Mouse (Mus musculus) spleen, postnatal 4 days (tissue): ENCODE measurements at regions not wholly inside any gene's neighbourhood (a gene's known extent, or its start where the extent isn't known, plus 50 kb on each side); places are given as distances from the start of the nearest gene placed in this dataset.

Experiments
- DNase-seq, 2 experiments: peaks; one replicate each; pipeline ENCODE4 v3.0.0; 2022; ENCODE audit warnings: low spot score in 2 of 2

GRCm38 (mm10) chr5:119487184-119487583 lies 183.3 kb upstream of the Tbx3 start:
- no peak for DNase-seq

DNA sequence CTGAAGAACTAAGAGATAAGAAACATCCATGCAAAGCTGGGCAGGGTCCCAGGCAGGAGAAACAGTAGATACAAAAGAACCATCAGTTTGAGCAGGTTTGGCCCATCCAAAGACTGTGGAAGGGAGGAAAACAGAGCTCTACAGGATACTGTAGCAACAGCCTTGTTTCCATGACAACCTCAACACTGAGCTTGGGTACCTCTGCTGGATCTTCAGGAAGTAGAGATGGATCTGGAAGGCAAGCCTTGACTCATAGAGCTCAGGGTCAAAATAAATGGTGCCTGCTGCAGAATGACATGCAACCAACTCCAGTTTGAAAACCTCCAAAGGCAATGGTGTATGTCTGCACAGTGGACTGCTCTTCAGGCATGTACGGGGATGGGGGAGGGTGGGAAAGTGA lies 173.0 kb upstream of the Tbx3 start:
- DNase-seq, result no peak

- DNase-seq, result no peak
These were observed 172.0 kb upstream of the Tbx3 start for GRCm38 (mm10) chr5:119498431-119498830.

DNA sequence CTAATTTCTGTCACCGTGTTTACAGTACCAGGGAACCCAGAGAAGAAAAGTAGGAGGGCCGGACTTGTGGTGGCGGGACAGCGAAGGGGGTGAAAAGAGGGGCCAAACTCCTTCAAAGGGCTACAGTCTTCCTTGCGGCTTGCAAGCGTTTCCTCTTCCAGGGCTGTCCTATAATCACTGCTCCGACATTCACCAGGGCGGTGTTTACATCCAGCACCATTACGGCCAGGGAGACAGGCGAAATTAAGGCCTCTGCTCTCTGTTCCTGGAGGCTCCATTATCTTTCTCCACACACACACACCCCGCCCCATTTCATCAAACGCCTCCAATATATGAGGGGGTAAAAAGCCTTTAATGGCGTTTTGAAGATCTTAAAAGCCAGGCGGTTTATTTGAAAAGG lies 162.8 kb upstream of the Tbx3 start:
- no peak for DNase-seq

DNA sequence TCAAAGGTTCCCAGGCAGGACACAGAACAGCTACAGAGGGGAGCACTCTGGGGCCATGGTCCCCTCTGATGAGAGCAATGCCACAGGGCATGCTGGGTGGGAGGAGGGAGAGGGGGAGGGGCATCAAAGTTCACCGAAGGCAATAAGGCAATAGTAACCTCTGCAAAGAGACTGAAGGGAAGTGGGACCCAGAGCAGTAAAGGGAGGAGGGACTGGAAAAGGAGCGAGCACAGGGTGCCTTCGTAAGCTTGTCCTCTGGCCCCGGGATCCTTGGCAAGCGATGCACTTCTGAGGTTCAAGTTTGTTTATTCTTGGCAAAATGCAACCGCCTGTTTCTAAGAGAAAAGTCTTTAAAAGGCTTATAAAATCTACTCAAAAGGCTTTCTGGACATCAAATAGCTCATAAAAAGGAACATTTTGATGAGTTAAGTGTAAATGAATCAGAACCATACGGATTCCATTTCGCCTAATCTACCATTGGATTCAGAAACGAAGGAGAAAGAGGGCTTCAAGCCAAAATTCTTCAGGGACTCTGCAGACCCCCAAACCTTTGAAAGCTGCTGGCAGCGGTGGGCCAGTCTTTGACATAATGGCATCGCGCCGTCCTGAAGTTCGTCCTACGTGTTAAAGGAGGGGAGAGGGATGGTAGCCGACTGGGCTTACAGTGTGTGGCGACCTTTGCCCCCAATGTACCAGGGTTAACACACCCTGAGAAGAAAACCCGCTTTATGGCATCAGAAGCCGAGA lies 151.8 kb upstream of the Tbx3 start:
- no peak for DNase-seq

- no peak for DNase-seq
These were observed 146.3 kb upstream of the Tbx3 start for GRCm38 (mm10) chr5:119524171-119524570.

GRCm38 (mm10) chr5:119525960-119526359 lies 144.5 kb upstream of the Tbx3 start:
- no peak for DNase-seq

DNA sequence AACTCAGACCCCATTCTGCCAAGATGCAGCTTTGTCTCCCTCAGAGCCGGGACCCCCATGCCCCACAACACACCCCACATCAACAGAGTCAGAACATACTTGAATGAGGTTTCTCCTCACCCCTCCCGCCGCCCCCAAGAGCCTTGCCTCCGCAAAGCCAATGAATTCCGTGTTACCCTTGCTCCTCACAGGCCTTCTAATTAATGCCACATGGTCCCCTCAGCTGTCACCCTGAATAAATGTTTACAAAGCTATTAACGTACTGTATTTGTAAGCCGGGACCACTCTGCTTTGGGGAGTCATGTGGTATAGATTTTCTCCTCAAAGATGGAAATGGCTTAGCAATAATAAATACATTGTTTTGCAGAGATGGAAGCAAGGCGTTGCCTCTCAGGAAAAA lies 140.5 kb upstream of the Tbx3 start:
- no peak for DNase-seq

GRCm38 (mm10) chr5:119534946-119535345 lies 135.5 kb upstream of the Tbx3 start:
- DNase-seq, result no peak

DNA sequence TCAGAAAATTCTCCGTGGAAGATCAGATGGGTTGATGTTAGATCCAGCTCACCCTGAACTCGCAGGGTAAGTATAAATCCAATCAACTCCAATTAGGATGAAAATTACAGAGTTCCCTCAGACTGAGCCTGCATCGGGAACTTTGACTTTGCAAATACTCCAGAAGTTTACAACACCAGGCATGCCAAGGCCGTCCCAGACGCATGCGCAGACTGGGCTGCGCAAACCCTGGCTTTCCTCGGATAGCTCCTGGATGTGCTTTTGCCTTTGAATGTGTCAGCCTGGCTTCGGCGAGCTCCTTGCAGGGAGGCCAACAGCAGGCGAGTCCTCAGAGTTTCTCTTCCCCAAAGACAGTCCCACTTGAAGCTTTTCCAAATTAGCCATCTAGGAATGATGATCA lies 127.6 kb upstream of the Tbx3 start:
- no peak for DNase-seq

DNA sequence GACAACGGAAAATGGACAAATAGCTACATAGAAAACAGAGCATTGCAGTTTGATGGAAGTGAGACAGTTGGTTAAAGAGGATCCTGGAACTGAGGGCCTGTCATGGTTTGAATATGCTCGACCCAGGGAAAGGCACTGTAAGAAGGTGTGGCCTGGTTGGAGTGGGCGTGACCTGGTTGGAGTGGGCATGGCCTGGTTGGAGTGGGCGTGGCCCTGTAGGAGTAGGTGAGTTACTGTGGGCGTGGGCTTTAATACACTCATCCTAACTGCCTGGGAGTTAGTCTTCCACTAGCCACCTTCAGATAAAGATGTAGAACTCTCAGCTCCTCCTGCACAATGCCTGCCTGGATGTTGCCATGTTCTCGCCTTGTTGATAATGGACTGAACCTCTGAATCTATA lies 126.8 kb upstream of the Tbx3 start:
- no peak for DNase-seq

DNA sequence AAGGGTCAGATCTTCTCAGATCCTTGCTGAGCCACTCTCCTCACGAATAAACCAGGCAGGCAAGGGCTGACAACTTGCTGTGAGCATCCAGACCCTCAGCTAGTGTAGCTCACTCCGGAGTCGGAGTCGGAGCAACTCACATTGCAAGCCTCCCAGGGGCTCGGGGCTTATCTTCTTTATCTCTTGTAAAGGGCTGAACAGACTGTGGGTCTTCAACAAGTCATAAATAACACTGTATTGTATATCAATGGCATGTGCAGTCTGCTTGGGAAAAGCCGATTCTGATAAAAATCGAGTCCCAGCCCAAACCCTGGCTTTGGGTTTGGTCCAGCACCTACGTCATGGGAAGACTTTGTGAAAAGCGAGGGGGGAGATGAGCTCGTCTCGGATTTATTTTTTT lies 125.8 kb upstream of the Tbx3 start:
- no peak for DNase-seq

DNA sequence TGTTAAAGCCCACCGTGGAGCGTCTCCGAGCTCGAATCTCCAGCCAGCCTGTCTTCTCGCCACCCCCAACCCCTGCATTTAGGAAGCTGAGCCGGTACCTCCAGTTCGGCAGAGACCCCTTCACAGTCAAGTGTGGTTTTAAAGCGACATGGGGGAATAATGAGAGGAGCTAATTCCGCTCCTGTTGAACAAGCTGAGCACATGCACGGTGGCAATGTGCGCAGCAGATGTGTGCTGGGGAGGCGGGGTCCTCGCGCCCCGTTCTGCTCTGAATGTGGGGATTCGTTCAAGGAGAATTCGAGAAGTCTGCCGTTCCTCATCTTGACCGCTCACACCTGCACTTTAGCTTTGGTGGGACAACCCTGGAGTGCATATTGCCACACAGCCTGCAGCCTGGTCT lies 123.4 kb upstream of the Tbx3 start:
- no peak for DNase-seq

DNA sequence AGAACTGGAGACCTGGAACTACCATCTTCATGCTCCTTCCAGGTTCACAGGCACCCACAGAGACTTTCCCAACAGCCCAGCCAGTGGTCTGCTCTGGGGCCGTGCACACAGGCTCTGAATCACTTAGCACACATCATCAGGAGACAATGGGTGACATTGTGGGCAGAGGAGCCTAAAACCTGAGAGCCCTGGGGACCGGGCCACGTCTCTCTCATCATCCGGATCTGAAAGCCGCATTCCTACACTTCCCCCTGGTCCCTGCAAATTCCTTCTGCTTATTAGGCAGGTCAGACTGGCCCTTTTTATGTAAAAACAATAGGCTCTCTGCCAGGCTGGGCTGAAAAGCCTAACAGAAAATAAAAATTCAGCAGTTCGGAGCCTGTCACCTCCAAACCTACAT lies 119.6 kb upstream of the Tbx3 start:
- no peak for DNase-seq

DNA sequence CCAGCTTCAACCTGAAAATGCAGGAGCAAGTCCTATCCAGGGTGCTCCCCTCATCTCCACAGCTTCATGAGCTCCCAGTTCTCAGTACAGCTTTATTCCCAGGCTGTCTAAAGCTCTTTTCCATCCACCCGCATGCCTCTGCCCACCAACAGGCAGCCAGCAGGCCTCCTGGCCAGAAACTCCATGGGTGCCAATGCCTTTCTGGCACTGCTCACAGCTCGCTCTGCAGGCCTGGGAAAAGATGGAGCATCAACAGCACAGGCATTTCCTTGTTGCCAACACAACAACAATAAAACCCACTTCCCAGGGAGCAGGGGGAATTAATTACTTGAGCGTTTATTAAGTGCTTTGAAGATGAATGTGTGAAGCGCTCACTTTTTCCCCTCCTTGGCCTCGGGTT lies 117.0 kb upstream of the Tbx3 start:
- DNase-seq, result no peak

DNA sequence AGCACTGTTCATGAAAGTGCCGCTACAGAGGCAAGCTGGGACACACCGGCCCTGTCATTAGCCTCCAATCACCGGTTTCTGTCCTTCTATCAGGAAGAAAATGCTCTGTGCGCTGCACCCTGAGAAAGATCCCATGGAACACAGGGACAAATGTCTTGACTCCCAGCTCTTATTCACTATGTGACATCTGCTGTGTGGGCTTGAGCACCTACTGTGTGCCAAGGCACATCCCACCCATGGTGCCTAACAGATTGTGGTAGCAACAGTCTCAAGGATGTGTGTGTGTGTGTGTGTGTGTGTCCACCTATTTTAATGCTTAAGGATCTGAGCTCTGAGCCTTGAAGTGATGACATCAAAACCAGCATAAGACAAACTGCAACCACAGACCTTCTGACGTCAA lies 113.4 kb upstream of the Tbx3 start:
- no peak for DNase-seq

DNA sequence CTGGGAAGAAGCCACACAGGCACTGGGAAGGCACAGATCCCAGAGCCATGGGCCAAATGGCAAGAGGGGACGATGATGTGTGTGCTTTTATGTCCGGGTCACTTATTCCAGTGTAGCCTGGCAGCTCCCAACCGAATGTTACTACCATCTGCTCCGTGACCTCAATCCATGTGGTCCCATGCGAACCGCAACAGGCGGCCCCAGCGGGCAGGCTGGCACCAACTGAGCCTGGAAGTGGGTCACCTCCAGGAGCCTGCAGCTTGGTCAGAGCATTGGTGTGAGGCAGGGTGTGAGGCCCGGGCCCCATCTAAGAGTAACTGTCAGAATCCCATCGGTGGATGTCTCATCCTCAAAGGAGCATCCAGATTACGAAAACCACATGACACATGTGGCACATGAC lies 110.8 kb upstream of the Tbx3 start:
- DNase-seq, result no peak

GRCm38 (mm10) chr5:119560392-119560791 lies 110.1 kb upstream of the Tbx3 start:
- no peak for DNase-seq

- no peak for DNase-seq
These were observed 108.9 kb upstream of the Tbx3 start for GRCm38 (mm10) chr5:119561531-119561930.

DNA sequence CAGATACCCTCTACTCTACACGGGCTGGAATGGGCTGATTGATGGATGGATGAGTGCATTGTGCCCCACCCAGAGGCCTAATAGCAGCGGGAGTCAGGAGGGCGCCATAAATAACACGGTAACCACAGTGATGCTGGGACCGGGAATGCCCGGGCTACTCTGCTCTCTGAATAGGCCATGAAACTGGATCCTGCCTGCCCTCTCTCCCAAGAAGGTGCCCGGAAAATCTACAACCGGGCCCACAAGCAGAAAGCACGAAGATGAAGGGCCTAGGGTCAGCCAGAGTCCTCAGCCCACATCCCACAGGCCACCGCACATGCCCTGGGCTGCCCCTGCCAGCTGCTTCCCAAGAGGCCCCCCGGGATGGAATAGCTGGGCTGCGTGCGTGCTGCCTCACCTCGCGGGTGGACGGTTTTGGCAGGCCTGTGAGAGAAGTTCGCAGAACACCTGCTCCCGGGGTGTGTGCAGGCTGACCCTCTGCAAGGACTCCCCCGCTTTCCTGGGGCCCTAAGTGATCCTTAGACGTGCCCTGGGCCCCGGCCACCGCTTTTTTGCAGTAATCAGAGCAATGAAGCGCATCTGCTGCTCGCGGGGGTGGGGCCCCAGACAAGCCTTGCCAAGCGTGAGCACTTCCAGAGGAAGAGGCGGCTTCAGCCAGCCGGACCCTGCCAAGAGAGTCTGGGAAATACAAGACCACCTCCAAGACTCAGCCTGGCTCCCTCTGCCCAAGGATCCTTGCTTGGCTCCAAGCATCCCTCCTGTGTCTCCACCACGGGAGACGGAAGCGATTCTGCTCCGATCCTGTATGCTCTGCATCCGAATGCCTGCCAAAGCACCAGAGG lies 106.7 kb upstream of the Tbx3 start:
- no peak for DNase-seq

- no peak for DNase-seq
These were observed 102.8 kb upstream of the Tbx3 start for GRCm38 (mm10) chr5:119567639-119568038.

- DNase-seq, result no peak
These were observed 100.4 kb upstream of the Tbx3 start for GRCm38 (mm10) chr5:119570054-119570453.

GRCm38 (mm10) chr5:119571644-119572043 lies 98.8 kb upstream of the Tbx3 start:
- no peak for DNase-seq
